Mouse (Mus musculus) hindbrain, embryonic 13.5 days (tissue): Measurements from ENCODE around the gene Hexb. TPM values are rescaled to one million over a fixed set of nuclear protein-coding genes. Genes with fewer than 3 reads are reported as not detected.
A peak's percentile ranks its signal among the peaks of the same experiment; 100 is the strongest.

Experiments
- ATAC-seq: fragments of 200-750 bp; cut with Nextera tagmentation; 2 replicates; pipeline ENCODE4 v1.8.0; 2017; ENCODE audit warnings: moderate TSS enrichment; ENCODE audit not compliant: low FRiP score
- H3K27ac ChIP-seq: fragments of 300-500 bp; sonication (generic); 2 replicates; pipeline ENCODE4 v1.5.1; 2015; ENCODE audit warnings: inconsistent platforms, mild to moderate bottlenecking, moderate library complexity
- H3K27me3 ChIP-seq: fragments of 300-500 bp; sonication (generic); 2 replicates; pipeline ENCODE4 v1.6.1; 2015; ENCODE audit warnings: mild to moderate bottlenecking, inconsistent platforms
- H3K36me3 ChIP-seq: fragments of 300-500 bp; sonication (generic); 2 replicates; pipeline ENCODE4 v1.6.1; 2015; ENCODE audit warnings: mild to moderate bottlenecking, inconsistent platforms
- H3K4me1 ChIP-seq: fragments of 300-500 bp; sonication (generic); replicated peaks from 2 replicates; pipeline ENCODE4 v1.6.1; 2015; ENCODE audit warnings: inconsistent platforms
- H3K4me2 ChIP-seq: fragments of 300-500 bp; sonication (generic); 2 replicates; pipeline ENCODE4 v1.6.1; 2015; ENCODE audit warnings: inconsistent platforms, mild to moderate bottlenecking, moderate library complexity
- H3K4me3 ChIP-seq: fragments of 300-500 bp; sonication (generic); 2 replicates; pipeline ENCODE4 v1.5.1; 2015; ENCODE audit warnings: mild to moderate bottlenecking, inconsistent platforms
- H3K9ac ChIP-seq: fragments of 300-500 bp; sonication (generic); 2 replicates; pipeline ENCODE4 v1.6.1; 2015; ENCODE audit warnings: mild to moderate bottlenecking, inconsistent platforms
- H3K9me3 ChIP-seq: fragments of 300-500 bp; sonication (generic); 2 replicates; pipeline ENCODE4 v1.6.1; 2016; ENCODE audit warnings: inconsistent platforms
- WGBS: fragments of 180-500 bp; shearing (Covaris S2); methylation state at CpG from one replicate; pipeline ENCODE4 v1.1.7; 2015; 5-methylcytosine and 5-hydroxymethylcytosine counted together
- polyA plus RNA-seq: library from polyadenylated mRNA; unstranded; fragments of >200 nt; fragmentation: Nextera tagmentation; extraction: Ambion mirVana; gene quantifications from 2 replicates; pipeline ENCODE4 v1.2.1, GENCODE M21; 2015

Hexb gene
- polyA plus RNA-seq, 1 experiment from 2014 or later = 40.1 TPM

DNA sequence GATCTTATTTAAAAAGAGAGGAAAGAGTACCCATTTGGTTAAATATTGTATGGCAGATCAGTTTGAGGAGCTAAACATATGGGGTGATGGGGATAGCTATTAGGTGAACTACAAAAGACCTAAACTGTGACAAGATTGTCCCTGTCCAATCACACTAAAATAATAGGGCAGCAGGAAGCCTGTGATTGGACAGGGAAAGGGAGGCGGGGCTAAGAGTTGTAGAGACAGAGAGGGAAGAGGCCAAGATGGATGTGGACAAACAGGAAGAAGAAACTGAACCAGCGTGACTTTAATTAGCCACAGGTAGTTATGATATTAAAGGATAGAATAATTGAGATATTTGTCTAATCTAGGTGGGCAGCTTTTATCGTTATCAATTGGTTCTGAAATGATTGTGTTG is 21.9 kb upstream of the Hexb start:
- peaks cover 9% of the 10 kb centered on the region; the same call in 1 of the 2 replicates for H3K4me1 ChIP-seq
- no peaks in the 10 kb centered on the region for H3K27me3 ChIP-seq
- WGBS = 97% methylated on average over 3 of the region's 3 CpGs
- no peak overlapping the region for H3K27ac ChIP-seq
- H3K4me3 ChIP-seq = no peak overlapping the region
- H3K4me2 ChIP-seq = no peak overlapping the region
- ATAC-seq = no peak
- no peaks in the 10 kb centered on the region for H3K9me3 ChIP-seq
- no peak overlapping the region for H3K9ac ChIP-seq
- H3K36me3 ChIP-seq = no peaks in the 10 kb centered on the region

DNA sequence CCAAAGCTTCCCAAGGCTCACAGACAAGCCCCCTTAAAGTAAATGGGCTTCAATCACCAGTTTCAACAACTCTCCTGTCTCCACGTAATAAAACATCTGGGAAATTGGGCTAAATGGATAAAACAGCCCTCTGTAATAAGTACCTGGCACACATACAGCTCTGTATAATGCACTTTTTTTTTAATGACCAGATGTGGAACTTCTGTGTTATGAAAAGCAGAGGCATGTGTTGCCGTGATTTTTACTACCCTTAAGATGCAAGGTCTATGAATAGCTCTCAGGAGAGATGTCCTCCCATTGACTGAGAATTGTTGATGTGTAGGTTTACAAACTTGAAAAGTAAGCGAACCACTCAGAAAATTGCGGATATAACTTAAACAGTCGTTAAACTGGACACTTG is 18.0 kb upstream of the Hexb start:
- Histone ChIP-seq H3K4me1 (peaks cover 11% of the 10 kb centered on the region; the same call in 1 of the 2 replicates), H3K4me3 (no peak overlapping the region), H3K27me3 (no peaks in the 10 kb centered on the region), H3K36me3 (no peaks in the 10 kb centered on the region), H3K27ac (no peak overlapping the region), H3K4me2 (no peak overlapping the region), H3K9me3 (no peaks in the 10 kb centered on the region), H3K9ac (no peak overlapping the region)
- 80% methylated on average over 5 of the region's 5 CpGs for WGBS
- ATAC-seq = no peak

DNA sequence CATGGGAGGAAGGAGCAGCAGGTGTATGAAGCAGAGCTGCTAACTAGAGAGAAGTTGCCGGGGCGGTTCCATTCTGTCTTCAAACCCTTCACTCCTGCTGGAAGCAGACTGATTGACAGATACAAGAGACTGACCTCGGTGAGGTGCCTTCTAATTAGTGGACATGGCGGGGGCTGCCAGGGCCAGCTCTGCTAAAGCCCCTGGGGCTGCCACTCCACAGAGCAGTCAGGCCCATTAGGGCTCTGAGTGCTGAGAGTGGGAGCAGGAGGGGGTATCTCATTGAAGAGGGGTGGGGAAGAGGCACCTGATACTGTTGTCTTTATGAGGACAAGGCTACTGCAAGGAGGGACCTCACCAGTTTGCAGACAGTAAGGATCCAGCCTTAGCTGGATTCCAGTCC is 17.4 kb upstream of the Hexb start:
- Histone ChIP-seq H3K27me3 (no peaks in the 10 kb centered on the region), H3K9me3 (no peaks in the 10 kb centered on the region), H3K9ac (no peak overlapping the region), H3K4me2 (no peak overlapping the region), H3K4me3 (no peak overlapping the region), H3K4me1 (peaks cover 11% of the 10 kb centered on the region; the same call in 1 of the 2 replicates), H3K27ac (no peak overlapping the region), H3K36me3 (no peaks in the 10 kb centered on the region)
- 0 out of 2 replicates have a peak, but pooled peaks have one; percentile 54 for ATAC-seq
- WGBS = 48% methylated on average over 4 of the region's 4 CpGs

DNA sequence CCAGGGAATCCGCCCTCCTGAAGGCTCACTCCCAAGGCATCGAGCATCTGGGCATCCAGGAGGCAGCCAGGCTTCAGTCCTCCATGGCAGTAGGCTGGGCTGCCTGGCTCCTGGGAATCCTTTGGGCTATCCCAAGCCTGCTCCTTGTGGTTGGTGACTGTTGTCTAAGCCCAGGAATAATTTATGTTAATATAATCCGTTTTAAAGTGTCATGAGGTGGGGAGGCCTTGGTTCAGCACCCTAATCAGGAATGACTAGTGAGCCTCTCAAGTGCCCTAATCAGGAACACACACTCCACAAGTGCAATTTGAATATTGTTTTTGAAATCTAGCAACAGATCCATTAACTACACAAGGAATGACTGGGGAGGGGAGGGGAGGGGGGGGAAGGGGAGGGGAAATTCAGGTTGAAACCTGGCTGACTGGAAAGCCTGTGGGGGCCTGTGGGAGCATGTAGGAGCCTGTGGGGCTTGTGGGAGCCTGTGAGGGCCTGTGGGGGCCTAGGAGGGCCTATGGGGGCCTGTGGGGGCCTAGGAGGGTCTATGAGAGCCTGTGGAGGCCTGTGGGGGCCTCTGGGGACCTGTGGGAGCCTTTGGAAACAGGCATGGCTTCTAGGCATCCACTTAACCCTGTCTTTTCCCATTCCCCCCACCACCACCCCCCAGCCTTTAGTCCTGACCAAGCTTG is 16.6 kb upstream of the Hexb start:
- H3K4me2 ChIP-seq = no peak overlapping the region
- no peaks in the 10 kb centered on the region for H3K9me3 ChIP-seq
- 0 out of 2 replicates have a peak, but pooled peaks have one; percentile 46 for ATAC-seq
- no peaks in the 10 kb centered on the region for H3K27me3 ChIP-seq
- peaks cover 11% of the 10 kb centered on the region; the same call in 1 of the 2 replicates for H3K4me1 ChIP-seq
- WGBS = 55% methylated on average over 3 of the region's 3 CpGs
- no peak overlapping the region for H3K27ac ChIP-seq
- H3K9ac ChIP-seq = no peak overlapping the region
- no peaks in the 10 kb centered on the region for H3K36me3 ChIP-seq
- H3K4me3 ChIP-seq = no peak overlapping the region

DNA sequence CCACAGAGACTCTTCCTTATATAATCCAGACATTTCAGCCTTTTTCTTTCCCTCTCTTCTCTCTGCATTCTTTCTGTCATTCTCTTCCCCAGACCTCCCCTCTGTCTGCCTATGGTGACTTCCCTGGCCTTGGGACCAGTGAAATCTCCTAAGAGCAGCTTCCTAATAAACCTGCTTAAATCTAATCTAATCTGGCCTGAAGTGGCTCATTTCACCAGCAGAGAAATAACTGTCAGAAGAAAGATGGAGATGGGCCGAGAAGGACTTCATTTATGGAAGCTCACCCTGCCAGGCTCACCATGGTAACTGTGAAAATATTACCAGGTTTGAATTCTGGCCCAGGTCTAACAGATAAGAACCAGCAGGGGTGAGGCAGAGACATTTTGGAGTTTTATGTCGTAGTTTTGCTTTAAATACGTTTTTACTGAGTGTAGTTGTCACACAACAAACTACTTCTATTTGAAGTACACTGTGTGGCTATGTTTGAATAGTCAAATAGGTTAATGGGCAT is 10.4 kb upstream of the Hexb start:
- H3K9ac ChIP-seq = no peak overlapping the region
- no peak overlapping the region for H3K4me3 ChIP-seq
- no peak overlapping the region for H3K4me2 ChIP-seq
- peaks cover 4% of the 10 kb centered on the region; the same call in 1 of the 2 replicates for H3K4me1 ChIP-seq
- no peak overlapping the region for H3K27ac ChIP-seq
- H3K9me3 ChIP-seq = no peaks in the 10 kb centered on the region
- no peaks in the 10 kb centered on the region for H3K36me3 ChIP-seq
- no peaks in the 10 kb centered on the region for H3K27me3 ChIP-seq
- no peak for ATAC-seq
- 71% methylated on average over 3 of the region's 3 CpGs for WGBS

DNA sequence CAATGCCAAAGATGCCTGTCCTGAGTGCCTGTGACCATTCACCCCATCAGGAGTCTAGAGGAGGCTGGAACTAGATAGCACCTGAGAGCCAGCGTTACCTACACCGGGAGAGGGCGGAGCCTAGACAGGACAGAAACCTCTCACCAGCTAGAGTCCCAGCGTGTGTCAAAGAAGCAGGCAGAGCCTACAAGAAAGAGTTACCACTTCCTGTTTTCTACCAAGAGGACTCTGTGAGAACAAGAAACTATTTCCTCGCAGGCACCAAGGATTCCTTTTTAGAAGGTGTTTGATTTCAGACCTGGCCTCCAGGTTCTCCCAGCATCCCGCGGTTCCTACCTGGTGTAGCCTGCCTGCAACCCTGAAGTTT is 9.9 kb upstream of the Hexb start:
- Histone ChIP-seq H3K36me3 (no peaks in the 10 kb centered on the region), H3K9ac (no peak overlapping the region), H3K9me3 (no peaks in the 10 kb centered on the region), H3K4me2 (no peak overlapping the region), H3K27ac (no peak overlapping the region), H3K4me1 (peaks cover 4% of the 10 kb centered on the region; the same call in 1 of the 2 replicates), H3K27me3 (no peaks in the 10 kb centered on the region), H3K4me3 (no peak overlapping the region)
- no peak for ATAC-seq
- WGBS = 61% methylated on average over 7 of the region's 7 CpGs

DNA sequence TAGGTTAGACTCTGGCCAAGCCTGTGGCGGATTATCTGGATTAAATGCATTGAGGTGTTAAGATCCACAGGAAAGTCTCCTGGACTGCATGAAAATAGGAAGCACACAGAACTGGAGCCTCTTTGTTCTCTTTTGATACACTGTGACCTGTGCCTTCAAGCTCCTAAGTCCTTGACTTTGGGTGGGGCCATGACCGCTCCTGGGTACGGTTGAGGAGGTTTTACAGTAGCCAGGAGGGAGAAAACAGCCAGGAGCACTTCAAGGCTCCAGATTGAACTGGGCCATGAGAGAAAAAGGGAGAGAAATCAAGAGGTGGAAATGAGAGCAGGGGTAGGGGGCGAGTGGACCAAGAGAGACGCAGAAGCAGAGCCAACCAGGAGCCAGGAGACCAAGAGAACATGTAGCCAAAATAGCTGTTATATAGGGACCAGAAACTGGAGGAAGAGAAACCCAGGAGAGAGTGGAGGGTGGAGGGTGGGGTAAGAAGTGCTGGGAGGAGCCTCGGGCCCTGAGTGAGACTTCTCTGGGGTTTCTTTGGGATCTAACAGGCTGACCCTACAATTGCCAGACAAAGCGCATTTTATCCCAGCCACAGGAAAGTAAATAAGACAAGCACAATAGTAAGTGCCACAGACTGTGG is 9.4 kb upstream of the Hexb start:
- no peak overlapping the region for H3K27ac ChIP-seq
- H3K4me2 ChIP-seq = no peak overlapping the region
- no peak overlapping the region for H3K9ac ChIP-seq
- H3K4me3 ChIP-seq = no peak overlapping the region
- 87% methylated on average over 7 of the region's 7 CpGs for WGBS
- H3K27me3 ChIP-seq = no peaks in the 10 kb centered on the region
- no peak for ATAC-seq
- H3K4me1 ChIP-seq = peaks cover 4% of the 10 kb centered on the region; the same call in 1 of the 2 replicates
- no peaks in the 10 kb centered on the region for H3K36me3 ChIP-seq
- no peaks in the 10 kb centered on the region for H3K9me3 ChIP-seq

DNA sequence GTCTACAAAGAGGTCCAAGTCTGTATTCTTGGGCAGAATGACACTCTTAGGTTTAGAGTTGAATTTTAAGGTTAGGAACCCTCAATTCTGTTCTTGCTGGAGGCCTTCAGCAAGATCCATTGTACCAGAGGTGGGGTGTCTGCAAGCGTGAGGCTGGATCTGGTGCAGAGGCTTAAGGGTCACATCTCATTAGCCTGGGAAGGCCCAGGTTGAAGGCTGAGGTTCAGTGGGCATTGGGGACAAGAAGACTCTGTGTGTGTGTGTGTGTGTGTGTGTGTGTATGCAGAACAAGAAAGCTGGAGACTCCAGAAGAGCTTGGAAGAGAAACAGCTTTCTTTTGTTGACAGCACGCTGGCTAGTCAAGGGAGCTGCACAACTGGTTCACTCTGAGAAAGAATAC is 7.9 kb upstream of the Hexb start:
- no peaks in the 10 kb centered on the region for H3K9me3 ChIP-seq
- no peaks in the 10 kb centered on the region for H3K36me3 ChIP-seq
- 96% methylated on average over 2 of the region's 2 CpGs for WGBS
- no peak for ATAC-seq
- no peak overlapping the region for H3K27ac ChIP-seq
- H3K4me3 ChIP-seq = no peak overlapping the region
- H3K9ac ChIP-seq = no peak overlapping the region
- H3K4me1 ChIP-seq = peaks cover 4% of the 10 kb centered on the region; the same call in 1 of the 2 replicates
- H3K27me3 ChIP-seq = no peaks in the 10 kb centered on the region
- H3K4me2 ChIP-seq = no peak overlapping the region

DNA sequence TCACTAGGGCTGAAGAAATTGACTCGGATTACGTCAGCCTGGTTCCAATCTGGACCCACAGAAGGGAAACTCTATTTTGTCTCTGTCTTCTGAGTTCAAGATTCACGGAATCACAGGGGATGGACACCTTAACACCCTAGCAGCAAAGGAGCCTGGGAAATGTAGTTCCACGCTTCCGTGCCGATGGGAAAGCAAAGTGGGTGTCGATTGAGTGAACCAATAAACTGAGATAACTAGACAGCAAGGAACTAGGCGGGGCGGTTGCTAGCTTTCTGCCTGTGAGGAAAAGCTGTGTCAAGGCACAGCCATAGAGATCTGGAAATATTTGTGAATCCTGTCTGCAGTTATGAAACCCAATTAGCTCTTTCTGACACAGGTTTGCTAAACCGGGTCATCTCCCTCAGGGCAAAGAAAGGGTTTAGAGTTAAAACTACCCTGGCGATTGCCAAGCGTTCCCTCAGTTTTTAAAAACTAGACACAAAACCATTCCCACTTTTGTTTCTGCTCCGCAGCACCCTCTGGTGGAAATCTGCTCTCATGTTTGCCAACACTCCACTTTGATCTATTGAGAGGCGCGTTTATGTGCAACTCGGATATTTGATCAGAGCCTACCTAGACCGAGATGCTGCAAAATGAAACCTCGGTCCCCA is 7.0 kb upstream of the Hexb start:
- peak overlapping the region; percentile 46; the same call in 1 of the 2 replicates for H3K9ac ChIP-seq
- no peaks in the 10 kb centered on the region for H3K27me3 ChIP-seq
- WGBS = 18% methylated on average over 18 of the region's 18 CpGs
- H3K9me3 ChIP-seq = no peaks in the 10 kb centered on the region
- H3K4me1 ChIP-seq = peaks cover 4% of the 10 kb centered on the region; the same call in 1 of the 2 replicates
- peak overlapping the region; percentile 36 for H3K4me3 ChIP-seq
- peak overlapping the region; percentile 62 for H3K4me2 ChIP-seq
- ATAC-seq = peak; percentile 55
- H3K36me3 ChIP-seq = no peaks in the 10 kb centered on the region
- peak overlapping the region; percentile 41; the same call in 1 of the 2 replicates for H3K27ac ChIP-seq

DNA sequence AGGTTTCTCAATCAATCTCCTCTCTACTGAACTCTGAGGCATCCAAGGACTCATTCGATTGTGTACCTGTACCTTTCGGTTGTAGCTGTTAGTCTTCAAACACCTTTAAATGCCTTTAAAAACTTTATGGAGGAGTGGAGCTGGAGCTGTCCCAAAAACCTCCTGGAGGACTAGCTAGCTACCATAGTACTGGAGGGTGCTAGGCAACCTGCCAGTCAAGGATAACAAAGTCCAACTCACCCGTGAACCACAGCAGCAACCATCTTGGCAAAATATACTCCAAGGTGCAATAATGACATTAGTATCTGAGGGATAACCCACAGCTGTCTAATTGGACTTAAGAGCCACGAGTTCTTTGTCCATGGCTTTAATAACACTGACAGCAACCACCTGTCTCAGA is 3.7 kb upstream of the Hexb start:
- Histone ChIP-seq H3K9ac (no peak overlapping the region), H3K9me3 (no peaks in the 10 kb centered on the region), H3K4me1 (peaks cover 12% of the 10 kb centered on the region), H3K36me3 (no peaks in the 10 kb centered on the region), H3K4me2 (no peak overlapping the region), H3K27ac (no peak overlapping the region), H3K4me3 (no peak overlapping the region), H3K27me3 (no peaks in the 10 kb centered on the region)
- ATAC-seq = no peak
- 81% methylated on average over 4 of the region's 4 CpGs for WGBS

DNA sequence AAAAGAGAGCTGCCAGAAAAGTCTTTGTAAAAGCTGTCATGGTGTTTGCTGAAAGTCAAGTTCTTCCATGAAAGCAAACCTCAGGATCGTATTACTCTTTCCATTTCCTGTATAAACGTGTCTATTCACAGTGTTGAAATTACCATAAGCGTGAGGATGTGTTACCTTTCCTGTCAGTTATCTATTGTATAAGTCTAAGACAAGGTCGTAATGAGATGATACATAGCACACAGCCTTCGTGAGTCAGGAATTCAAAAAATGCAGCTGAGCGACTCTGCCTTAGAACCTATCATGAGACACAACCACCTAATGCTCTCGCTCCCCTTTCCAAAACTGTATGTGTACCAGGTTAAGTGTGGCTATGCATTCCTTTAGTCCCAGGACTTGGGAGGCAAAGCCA is 2.9 kb upstream of the Hexb start:
- H3K4me3 ChIP-seq = no peak overlapping the region
- 72% methylated on average over 7 of the region's 7 CpGs for WGBS
- H3K4me1 ChIP-seq = peaks cover 19% of the 10 kb centered on the region
- ATAC-seq = no peak
- no peaks in the 10 kb centered on the region for H3K27me3 ChIP-seq
- no peak overlapping the region for H3K4me2 ChIP-seq
- H3K9ac ChIP-seq = no peak overlapping the region
- no peaks in the 10 kb centered on the region for H3K36me3 ChIP-seq
- no peak overlapping the region for H3K27ac ChIP-seq
- no peaks in the 10 kb centered on the region for H3K9me3 ChIP-seq

DNA sequence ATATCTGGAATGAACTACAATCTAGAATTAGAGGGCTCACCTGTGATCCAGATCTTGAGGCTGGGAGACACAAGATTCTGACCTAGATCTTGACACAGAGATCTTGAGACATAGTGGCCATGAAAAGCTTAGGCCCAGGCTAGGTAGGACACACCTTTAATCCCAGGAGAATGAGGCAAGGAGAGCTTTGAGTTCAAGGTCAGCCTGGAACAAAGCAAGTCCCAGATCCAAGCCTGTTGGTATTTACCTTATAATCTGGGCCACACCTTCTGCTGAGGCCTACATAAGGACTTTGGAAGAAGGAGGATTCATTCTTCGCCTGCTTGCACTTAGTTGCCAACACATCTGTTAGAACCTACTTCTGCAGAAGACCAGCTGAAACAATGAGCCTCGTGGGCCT is 966 bp upstream of the Hexb start:
- 86% methylated on average over 2 of the region's 2 CpGs for WGBS

More for the DNA sequence above, 966 bp upstream of the Hexb start:
- Histone ChIP-seq H3K9me3 (no peaks in the 10 kb centered on the region), H3K4me2 (no peak overlapping the region), H3K27me3 (no peaks in the 10 kb centered on the region), H3K4me3 (no peak overlapping the region), H3K36me3 (no peaks in the 10 kb centered on the region), H3K9ac (no peak overlapping the region), H3K27ac (no peak overlapping the region), H3K4me1 (peaks cover 14% of the 10 kb centered on the region; the same call in 1 of the 2 replicates)
- ATAC-seq = no peak
